Mouse (Mus musculus) neutrophil, adult 5-6 weeks (primary cell): ENCODE results near the gene Krt80. TPM values are rescaled to one million over a fixed set of nuclear protein-coding genes. Genes with fewer than 3 reads are reported as not detected.

ENCODE experiments used
- ATAC-seq: fragments of 151-379, 151-347 bp; 2 replicates; pipeline ENCODE4 v1.8.0; 2017; ENCODE audit warnings: mild to moderate bottlenecking, moderate TSS enrichment; ENCODE audit not compliant: insufficient number of reproducible peaks, poor library complexity, low FRiP score, severe bottlenecking; ENCODE audit errors: extremely low read depth
- total RNA-seq: library from RNA; stranded (forward); fragments of 200-1000 nt; gene quantifications from 2 replicates; pipeline ENCODE4 v1.2.3, GENCODE M21; 2017

Krt80 gene
- 31.7 and 34.7 TPM in 2 replicates for total RNA-seq

GRCm38 (mm10) chr15:101370101-101370911, at the start of gene Krt80:
Gene Krt80 (minus strand): TSS chr15:101370162.
- no peak for ATAC-seq

- no peak for ATAC-seq
These were observed 49.0 kb upstream of the Krt80 start for GRCm38 (mm10) chr15:101418950-101419349.

- no peak for ATAC-seq
These were observed 45.0 kb upstream of the Krt80 start for GRCm38 (mm10) chr15:101414807-101415565.

- ATAC-seq, result no peak
These were observed 44.1 kb upstream of the Krt80 start for GRCm38 (mm10) chr15:101413916-101414635.

GRCm38 (mm10) chr15:101412188-101412587, 42.2 kb upstream of the Krt80 start:
- no peak for ATAC-seq

GRCm38 (mm10) chr15:101410775-101411174, 40.8 kb upstream of the Krt80 start, which contains the start of gene Krt7:
Gene Krt7 (plus strand): TSS chr15:101411043.
- ATAC-seq, result no peak

- no peak for ATAC-seq
These were observed 28.3 kb upstream of the Krt80 start for GRCm38 (mm10) chr15:101398269-101398668.

- no peak for ATAC-seq
These were observed 27.7 kb upstream of the Krt80 start for GRCm38 (mm10) chr15:101397683-101398082.

- ATAC-seq, result no peak
These were observed 27.0 kb upstream of the Krt80 start for GRCm38 (mm10) chr15:101396921-101397320.

- ATAC-seq, result no peak
These were observed 26.5 kb upstream of the Krt80 start for GRCm38 (mm10) chr15:101396466-101396865.

- ATAC-seq, result no peak
These were observed 24.9 kb upstream of the Krt80 start for GRCm38 (mm10) chr15:101394908-101395307.

- no peak for ATAC-seq
These were observed 22.3 kb upstream of the Krt80 start for GRCm38 (mm10) chr15:101392251-101392650.

- ATAC-seq, result no peak
These were observed 20.2 kb upstream of the Krt80 start for GRCm38 (mm10) chr15:101390203-101390602.

- peak; percentile 84 for ATAC-seq
These were observed 18.1 kb upstream of the Krt80 start for GRCm38 (mm10) chr15:101388034-101388541.

- peak; percentile 13; the same call in 1 of the 2 replicates for ATAC-seq
These were observed 17.2 kb upstream of the Krt80 start for GRCm38 (mm10) chr15:101387176-101387575.

- no peak for ATAC-seq
These were observed 15.1 kb upstream of the Krt80 start for GRCm38 (mm10) chr15:101385064-101385463.

GRCm38 (mm10) chr15:101384610-101385009, 14.6 kb upstream of the Krt80 start:
- ATAC-seq, result no peak

- ATAC-seq, result no peak
These were observed 12.8 kb upstream of the Krt80 start for GRCm38 (mm10) chr15:101382811-101383210.

- ATAC-seq, result no peak
These were observed 11.8 kb upstream of the Krt80 start for GRCm38 (mm10) chr15:101381758-101382157.
